Mouse (Mus musculus) G1E-ER4 (cell line): ENCODE results near the gene Gm49392. TPM values are rescaled to one million over a fixed set of nuclear protein-coding genes. Genes with fewer than 3 reads are reported as not detected.
"Not testable (repeated sequence)": the region's sequence is repeated elsewhere in the genome, so short reads cannot be mapped to it uniquely, and the experiment has no call there.

Source experiments
- GATA1 ChIP-seq: IDR thresholded peaks from one replicate; pipeline ENCODE4 v1.8.0; 2012; ENCODE audit warnings: low read length, inconsistent platforms
- polyA plus RNA-seq: library from polyadenylated mRNA; stranded (reverse); fragments of >175 nt; gene quantifications from 2 replicates; pipeline ENCODE4 v1.2.3, GENCODE M21; 2012

Gm49392 gene
- not detected in 2 replicates for polyA plus RNA-seq

GRCm38 (mm10) chr13:60896794-60897193, at the start of gene Gm49392:
Gm49392 (minus strand) TSS chr13:60896894.
- TF ChIP-seq GATA1, result not testable (repeated sequence)

GRCm38 (mm10) chr13:60941884-60942283, 45.2 kb upstream of the Gm49392 start, which contains the start of gene Tpbpa:
Tpbpa (minus strand) TSS chr13:60941984.
- not testable (repeated sequence) for TF ChIP-seq GATA1

GRCm38 (mm10) chr13:60936500-60936901, 39.8 kb upstream of the Gm49392 start, which contains the start of the genes Gm49391 and Ctla2a:
Gm49391 (minus strand) TSS chr13:60936571.
Ctla2a (minus strand) TSS chr13:60936625.
- no peak for TF ChIP-seq GATA1

GRCm38 (mm10) chr13:60935490-60935889, 38.8 kb upstream of the Gm49392 start, which contains the start of gene Gm49393:
Gm49393 (minus strand) TSS chr13:60935590.
- TF ChIP-seq GATA1, result not testable (repeated sequence)

- not testable (repeated sequence) for TF ChIP-seq GATA1
Observed at GRCm38 (mm10) chr13:60904780-60905179, 8.1 kb upstream of the Gm49392 start, which contains the start of gene Tpbpb. Tpbpb (minus strand) TSS chr13:60904880.

GRCm38 (mm10) chr13:60897328-60897727, 634 bp upstream of the Gm49392 start, which contains the start of gene Ctla2b:
Ctla2b (minus strand) TSS chr13:60897447.
- no peak for TF ChIP-seq GATA1

GRCm38 (mm10) chr13:60895406-60896160, 1.1 kb downstream of the Gm49392 start:
- TF ChIP-seq GATA1, result no peak

- TF ChIP-seq GATA1, result no peak
Observed at GRCm38 (mm10) chr13:60892301-60892700, 4.4 kb downstream of the Gm49392 start.

- TF ChIP-seq GATA1, result no peak
Observed at GRCm38 (mm10) chr13:60864281-60864680, 32.4 kb downstream of the Gm49392 start, which contains the start of gene 4930486L24Rik. 4930486L24Rik (minus strand) TSS chr13:60864475.

- no peak for TF ChIP-seq GATA1
Observed at GRCm38 (mm10) chr13:60848241-60849120, 48.2 kb downstream of the Gm49392 start.

- no peak for TF ChIP-seq GATA1
Observed at GRCm38 (mm10) chr13:60843153-60843552, 53.5 kb downstream of the Gm49392 start.

GRCm38 (mm10) chr13:60842703-60843102, 54.0 kb downstream of the Gm49392 start:
- no peak for TF ChIP-seq GATA1

GRCm38 (mm10) chr13:60839353-60839902, 57.3 kb downstream of the Gm49392 start:
- TF ChIP-seq GATA1, result no peak

- no peak for TF ChIP-seq GATA1
Observed at GRCm38 (mm10) chr13:60826052-60826451, 70.6 kb downstream of the Gm49392 start.

GRCm38 (mm10) chr13:60820486-60821175, 76.1 kb downstream of the Gm49392 start:
- TF ChIP-seq GATA1, result no peak
